30 mouse cellular contexts compared by ENCODE assay signal in genomic region chr10:68236956-68237455, GRCm38 (mm10). TPM values are rescaled to one million over a fixed set of nuclear protein-coding genes. Genes with fewer than 3 reads are reported as not detected.
A peak's percentile ranks its signal among the peaks of the same experiment; 100 is the strongest.
DNase-seq lines count a peak whose midpoint lies in the region; ATAC-seq and TF ChIP-seq lines count a peak whose summit lies in the region.
"Had no signal": no experiment of that assay in that cellular context is flagged by ENCODE, and none has a peak within 500 bp of the region (broad histone marks: within the 10 kb centered on the region; RNA-seq: fewer than 3 reads in every experiment).

No protein-coding gene starts in this region.

- no peaks in the 10 kb centered on the region for H3K27me3 ChIP-seq in limb, embryonic 12.5 days
- H3K27me3 ChIP-seq in limb, embryonic 10.5 days (ENCODE audit: low read depth, poor library complexity, severe bottlenecking) = no peaks in the 10 kb centered on the region
- no peaks in the 10 kb centered on the region for H3K27me3 ChIP-seq in stomach, embryonic 14.5 days (ENCODE audit: control insufficient read depth, insufficient read depth, low read length)
- H3K27me3 ChIP-seq: embryonic facial prominence, embryonic 12.5 days; hindbrain, embryonic 12.5 days; liver, embryonic 12.5 days; midbrain, embryonic 15.5 days had no signal

- H3K4me1 ChIP-seq in limb, embryonic 12.5 days (replicated peaks) = peaks cover 24% of the 10 kb centered on the region
- H3K4me1 ChIP-seq in limb, embryonic 10.5 days = peaks cover 10% of the 10 kb centered on the region; the same call in 1 of the 2 replicates
- H3K4me1 ChIP-seq in ES-E14 (ENCODE audit: control insufficient read depth in 2 of 2, insufficient read depth in 2 of 2, low read length in 2 of 2, poor library complexity in 1 of 2) = peaks cover 2 to 4% of the 10 kb centered on the region in 2 experiments; a peak in 3 of 4 replicates
- H3K4me1 ChIP-seq in stomach, embryonic 14.5 days (ENCODE audit: control insufficient read depth, insufficient read depth, low read length) = peaks cover 10% of the 10 kb centered on the region; the same call in 1 of the 2 replicates
- H3K4me1 ChIP-seq: liver, embryonic 12.5 days; midbrain, embryonic 15.5 days had no signal

- no peaks in the 10 kb centered on the region for H3K9me3 ChIP-seq in limb, embryonic 12.5 days
- H3K9me3 ChIP-seq in limb, embryonic 10.5 days (replicated peaks) = no peaks in the 10 kb centered on the region
- no peaks in the 10 kb centered on the region for H3K9me3 ChIP-seq in ES-E14 (ENCODE audit: control insufficient read depth, insufficient read depth, low read depth, low read length)
- H3K9me3 ChIP-seq in stomach, embryonic 14.5 days (ENCODE audit: control insufficient read depth, low read depth, low read length) = no peaks in the 10 kb centered on the region
- H3K9me3 ChIP-seq: embryonic facial prominence, embryonic 12.5 days; forebrain, embryonic 10.5 days; hindbrain, embryonic 12.5 days; liver, embryonic 12.5 days; midbrain, embryonic 15.5 days had no signal

- DNase-seq in limb, embryonic 10.5 days (ENCODE audit: low spot score) = no peak
- DNase-seq in ES-E14 (ENCODE audit: low read depth, low spot score) (no peak), R1 (ENCODE audit: low read depth, low spot score) (peak; percentile 80)
- DNase-seq in thymus, postnatal 10 days (ENCODE audit: low spot score in 2 of 2) = no peak
- DNase-seq in thymus, postnatal 4 days = no peak
- DNase-seq: adrenal gland, postnatal 10 days; B cell, adult 2 months; cerebellum, adult 11 months; cerebellum, adult 9-10 months; cerebellum, postnatal 36 days; gastrocnemius, adult 2 months; gastrocnemius, postnatal 36 days; heart, adult 18-20 months; heart, postnatal 36 days; kidney, adult 18-20 months; kidney, postnatal 14 days; liver, postnatal 0 days; thymus, adult 18-20 months; thymus, postnatal 36 days had no signal

- no peak overlapping the region for H3K4me2 ChIP-seq in limb, embryonic 12.5 days
- H3K4me2 ChIP-seq in stomach, embryonic 14.5 days (replicated peaks; ENCODE audit: low read depth, low read length) = no peak overlapping the region
- H3K4me2 ChIP-seq: embryonic facial prominence, embryonic 12.5 days; heart, embryonic 11.5 days; hindbrain, embryonic 12.5 days; liver, embryonic 12.5 days; midbrain, embryonic 15.5 days had no signal

- ATAC-seq in limb, embryonic 12.5 days (ENCODE audit: insufficient number of reproducible peaks, insufficient read depth, low FRiP score, low TSS enrichment, low read depth) = no peak
- no peak for ATAC-seq in stomach, embryonic 14.5 days (ENCODE audit: insufficient number of reproducible peaks, insufficient read depth, low FRiP score, low read depth)
- ATAC-seq: forebrain, embryonic 16.5 days; liver, embryonic 12.5 days; liver, postnatal 0 days; midbrain, embryonic 15.5 days had no signal

- H3K9ac ChIP-seq in limb, embryonic 12.5 days (replicated peaks) = no peak overlapping the region
- no peak overlapping the region; the same call in 1 of the 2 replicates for H3K9ac ChIP-seq in ES-E14 (ENCODE audit: insufficient read depth, low read depth, low read length, poor library complexity, severe bottlenecking)
- H3K9ac ChIP-seq in stomach, embryonic 14.5 days (replicated peaks; ENCODE audit: low read depth, low read length) = no peak overlapping the region
- H3K9ac ChIP-seq: embryonic facial prominence, embryonic 12.5 days; hindbrain, embryonic 12.5 days; liver, embryonic 12.5 days; liver, postnatal 0 days; midbrain, embryonic 15.5 days had no signal

- WGBS in limb, embryonic 12.5 days = 87% methylated on average over 14 of the region's 14 CpGs
- WGBS in limb, embryonic 10.5 days = 93% methylated on average over 14 of the region's 14 CpGs
- whole genome bisulfite sequencing in stomach, embryonic 14.5 days = 76% methylated on average over 14 of the region's 14 CpGs

- no peak overlapping the region for H3K4me3 ChIP-seq in limb, embryonic 12.5 days (replicated peaks)
- H3K4me3 ChIP-seq in limb, embryonic 10.5 days = no peak overlapping the region
- H3K4me3 ChIP-seq in ES-E14 (ENCODE audit: insufficient read depth in 1 of 2, low read depth in 1 of 2, low read length in 2 of 2, poor library complexity in 1 of 2, severe bottlenecking in 1 of 2) = no peak overlapping the region
- H3K4me3 ChIP-seq in stomach, embryonic 14.5 days (ENCODE audit: low read depth, low read length) = no peak overlapping the region
- H3K4me3 ChIP-seq: embryonic facial prominence, embryonic 12.5 days; forebrain, embryonic 10.5 days; gastrocnemius, adult 2 months; hindbrain, embryonic 12.5 days; layer of hippocampus, adult 2 months; left cerebral cortex, adult 2 months; liver, embryonic 12.5 days; midbrain, embryonic 15.5 days had no signal

- H3K27ac ChIP-seq in limb, embryonic 12.5 days = 0 out of 2 replicates have a peak overlapping the region, but pooled peaks have one; percentile 17
- H3K27ac ChIP-seq in limb, embryonic 10.5 days = no peak overlapping the region
- no peak overlapping the region for H3K27ac ChIP-seq in ES-E14 (ENCODE audit: insufficient read depth, low read depth, low read length, poor library complexity, severe bottlenecking)
- peak overlapping the region; percentile 44; the same call in 1 of the 2 replicates for H3K27ac ChIP-seq in stomach, embryonic 14.5 days (ENCODE audit: low read length)
- H3K27ac ChIP-seq: embryonic facial prominence, embryonic 12.5 days; forebrain, embryonic 10.5 days; gastrocnemius, adult 2 months; hindbrain, embryonic 12.5 days; layer of hippocampus, adult 2 months; left cerebral cortex, adult 2 months; liver, embryonic 12.5 days; midbrain, embryonic 15.5 days had no signal

- in situ Hi-C loops in ES-E14 (cut with MboI; ENCODE audit: low sequenced_read_pairs in 2 of 2, unreplicated experiment in 2 of 2) = no loop called here

- H3K36me3 ChIP-seq in limb, embryonic 12.5 days = peaks cover 47% of the 10 kb centered on the region
- H3K36me3 ChIP-seq in limb, embryonic 10.5 days = peaks cover 61% of the 10 kb centered on the region
- no peaks in the 10 kb centered on the region for H3K36me3 ChIP-seq in ES-E14 (ENCODE audit: control insufficient read depth, insufficient read depth, low read length, poor library complexity, severe bottlenecking)
- no peaks in the 10 kb centered on the region for H3K36me3 ChIP-seq in stomach, embryonic 14.5 days (ENCODE audit: control insufficient read depth, insufficient read depth, low read length)
- H3K36me3 ChIP-seq: midbrain, embryonic 15.5 days had no signal

TF ChIP-seq in ES-E14, 5 proteins besides CTCF, POLR2A, EP300 and RAD21:
- TF ChIP-seq CHD2 (IDR thresholded peaks at IDR 0.05; ENCODE audit: low read depth, low read length) (no peak), MAFK (IDR thresholded peaks at IDR 0.05; ENCODE audit: insufficient read depth, low read depth, low read length) (0 out of 2 replicates have a peak, but pooled peaks have one; percentile 32)

RNA-seq across cellular contexts. Expression of gene Arid5b, which starts 41.5 kb away (rescaled TPM):
- polyA plus RNA-seq in limb, embryonic 12.5 days (2016; fragmentation: Nextera tagmentation; extraction: Ambion mirVana) = 45.2 and 48.0 TPM in 2 replicates
- polyA plus RNA-seq in limb, embryonic 10.5 days (2016; fragmentation: Nextera tagmentation; extraction: Ambion mirVana) = 21.7 and 32.9 TPM in 2 replicates
- total RNA-seq in ES-E14 (2012; rRNA removed) = 24.6 and 26.2 TPM in 2 replicates
- 40.8 and 43.0 TPM in 2 replicates for polyA plus RNA-seq in stomach, embryonic 14.5 days (2014; fragmentation: Nextera tagmentation; extraction: Ambion mirVana)

Comparison
In these comparisons a context has a peak if more than half of its experiments do, and no peak if none do; other contexts are left out.
1. H3K27ac ChIP-seq: peak in limb, embryonic 12.5 days (single experiment) and stomach, embryonic 14.5 days (single experiment); none in limb, embryonic 10.5 days (single experiment) and ES-E14 (single experiment).